Mouse (Mus musculus): Measurements from ENCODE around the gene St3gal6. TPM values are rescaled to one million over a fixed set of nuclear protein-coding genes. Genes with fewer than 3 reads are reported as not detected.

St3gal6 gene
- total RNA-seq (2023), result 100 to 1,000 TPM in 1 of 2 experiments, 10 to 100 TPM in 1; 93.9 to 104 TPM

GRCm38 (mm10) chr16:58523972-58524850 lies at the start of gene St3gal6:
St3gal6 (minus strand) TSS chr16:58524243.

Other genes starting within 250 kb of the St3gal6 start
- gene Dcbld2, start 115.8 kb downstream of the St3gal6 start, total RNA-seq (2023), result under 1 TPM; 0.48 to 0.79 TPM
- gene Gm813, start 92.7 kb upstream of the St3gal6 start, total RNA-seq (2023), result not detected
- gene E330017A01Rik, start 114.5 kb upstream of the St3gal6 start, total RNA-seq (2023), result not detected
- gene Cpox, start 146.0 kb upstream of the St3gal6 start, total RNA-seq (2023), result 10 to 100 TPM; 41.8 to 65.3 TPM
- gene Gpr15, start 194.8 kb upstream of the St3gal6 start, total RNA-seq (2023), result 1 to 10 TPM in 1 of 2 experiments, under 1 TPM in 1; 0.55 to 1.3 TPM
- gene Cldnd1, start 203.7 kb upstream of the St3gal6 start, total RNA-seq (2023), result 10 to 100 TPM; 25.8 to 29.7 TPM
- gene Olfr172, start 238.9 kb upstream of the St3gal6 start, total RNA-seq (2023), result not detected

Measured in neutrophil, adult 83 days (primary cell).